ENCODE assay signal across 12 mouse cellular contexts in genomic region chr3:81535448-81536205, GRCm38 (mm10).
DNase-seq lines count a peak whose midpoint lies in the region; ATAC-seq and TF ChIP-seq lines count a peak whose summit lies in the region.
"Had no signal": no experiment of that assay in that cellular context is flagged by ENCODE, and none has a peak within 500 bp of the region (broad histone marks: within the 10 kb centered on the region; RNA-seq: fewer than 3 reads in every experiment).

No protein-coding gene starts in this region.

- TF ChIP-seq POLR2A in kidney, adult 2 months (IDR thresholded peaks at IDR 0.05; ENCODE audit: low read depth, low read length): no peak

- H3K9ac ChIP-seq in kidney, postnatal 0 days (ENCODE audit: low read depth, low read length): no peak overlapping the region

- no peak for TF ChIP-seq CTCF in kidney, postnatal 0 days (IDR thresholded peaks at IDR 0.05; ENCODE audit: low read depth)
- TF ChIP-seq CTCF in kidney, adult 2 months (conservative IDR thresholded peaks at IDR 0.05; ENCODE audit: insufficient read depth, insufficient read length, low read depth, low read length): no peak

- 44% methylated on average over 4 of the region's 4 CpGs for WGBS in kidney, postnatal 0 days
- WGBS in kidney, adult 2 months: 54% methylated on average over 4 of the region's 4 CpGs

- no peak overlapping the region for H3K4me3 ChIP-seq in kidney, postnatal 0 days (replicated peaks; ENCODE audit: low read depth, low read length)
- no peak overlapping the region for H3K4me3 ChIP-seq in kidney, adult 2 months (ENCODE audit: insufficient read depth, low read depth, low read length)
- H3K4me3 ChIP-seq: forebrain, embryonic 10.5 days had no signal

- ATAC-seq in kidney, postnatal 0 days (replicated peaks; ENCODE audit: low FRiP score, low read depth): no peak

- H3K9me3 ChIP-seq in kidney, postnatal 0 days (replicated peaks; ENCODE audit: low read length): no peaks in the 10 kb centered on the region
- H3K9me3 ChIP-seq: forebrain, embryonic 10.5 days had no signal

- H3K27me3 ChIP-seq in kidney, postnatal 0 days (ENCODE audit: insufficient read depth, low read length): no peaks in the 10 kb centered on the region
- H3K27me3 ChIP-seq in kidney, adult 2 months (replicated peaks; ENCODE audit: control insufficient read depth, insufficient read depth, low read length): no peaks in the 10 kb centered on the region

- H3K4me1 ChIP-seq in kidney, postnatal 0 days (replicated peaks; ENCODE audit: insufficient read depth, low read length): no peaks in the 10 kb centered on the region
- H3K4me1 ChIP-seq in kidney, adult 2 months (ENCODE audit: control insufficient read depth, insufficient read depth, low read length): no peaks in the 10 kb centered on the region

- peak; percentile 76 for DNase-seq in kidney, postnatal 0 days (ENCODE audit: low spot score)
- DNase-seq in kidney, adult 2 months: no peak
- peak; percentile 15 for DNase-seq in adrenal gland, postnatal 14 days
- DNase-seq in forelimb bud, embryonic 11.5 days (ENCODE audit: low read depth, low spot score): peak; percentile 53
- DNase-seq in mesoderm, embryonic 11.5 days (ENCODE audit: low read depth, low spot score): peak; percentile 53
- no peak for DNase-seq in right cerebral cortex, postnatal 25 days
- DNase-seq in T-cell, adult 2 months (ENCODE audit: low spot score): no peak
- DNase-seq in thymus, postnatal 0 days (ENCODE audit: low spot score): no peak
- DNase-seq: cerebellum, postnatal 36 days; kidney, adult 18-20 months; thymus, adult 2 months had no signal

- H3K27ac ChIP-seq in kidney, postnatal 0 days: no peak overlapping the region
- no peak overlapping the region for H3K27ac ChIP-seq in kidney, adult 2 months (ENCODE audit: insufficient read depth, low read depth, low read length)
- H3K27ac ChIP-seq: forebrain, embryonic 10.5 days had no signal

- no peak overlapping the region for H3K4me2 ChIP-seq in kidney, postnatal 0 days (ENCODE audit: low read length)

- H3K36me3 ChIP-seq in kidney, postnatal 0 days (ENCODE audit: insufficient read depth, low read length): no peaks in the 10 kb centered on the region
- H3K36me3 ChIP-seq in kidney, adult 2 months (ENCODE audit: control insufficient read depth, insufficient read depth, low read length): no peaks in the 10 kb centered on the region
- H3K36me3 ChIP-seq: forebrain, embryonic 10.5 days had no signal

Comparison
In these comparisons a context has a peak if more than half of its experiments do, and no peak if none do; other contexts are left out.
1. DNase-seq: peak in kidney, postnatal 0 days (single experiment), adrenal gland, postnatal 14 days (single experiment), forelimb bud, embryonic 11.5 days (single experiment) and mesoderm, embryonic 11.5 days (single experiment); none in kidney, adult 2 months (single experiment), right cerebral cortex, postnatal 25 days (single experiment), T-cell, adult 2 months (single experiment) and thymus, postnatal 0 days (single experiment).